Mouse (Mus musculus) spleen, postnatal 36 days (tissue): Measurements from ENCODE around the gene Insc.

Experiments
- DNase-seq, 2 experiments: peaks; one replicate each; pipeline ENCODE4 v3.0.0; 2022; ENCODE audit warnings: low spot score in 2 of 2, mixed read lengths in 1 of 2

The Insc gene

GRCm38 (mm10) chr7:114822736-114823135 is 79.2 kb downstream of the Insc start:
- DNase-seq: no peak

- no peak for DNase-seq
Observed at GRCm38 (mm10) chr7:114827360-114827759, 83.9 kb downstream of the Insc start.

GRCm38 (mm10) chr7:114832257-114832940 is 88.9 kb downstream of the Insc start:
- no peak for DNase-seq

GRCm38 (mm10) chr7:114834504-114834903 is 91.0 kb downstream of the Insc start:
- DNase-seq: no peak

- no peak for DNase-seq
Observed at GRCm38 (mm10) chr7:114837268-114837667, 93.8 kb downstream of the Insc start.

GRCm38 (mm10) chr7:114840029-114840745 is 96.7 kb downstream of the Insc start:
- DNase-seq: no peak

GRCm38 (mm10) chr7:114842644-114843211 is 99.2 kb downstream of the Insc start:
- no peak for DNase-seq

- DNase-seq: no peak
Observed at GRCm38 (mm10) chr7:114847179-114847578, 103.7 kb downstream of the Insc start.

- no peak for DNase-seq
Observed at GRCm38 (mm10) chr7:114852387-114852786, 108.9 kb downstream of the Insc start.

GRCm38 (mm10) chr7:114854169-114854568 is 110.7 kb downstream of the Insc start:
- DNase-seq: no peak

GRCm38 (mm10) chr7:114860858-114861523 is 117.5 kb downstream of the Insc start:
- DNase-seq: no peak

- DNase-seq: no peak
Observed at GRCm38 (mm10) chr7:114873315-114874012, 130.0 kb downstream of the Insc start.

GRCm38 (mm10) chr7:114874032-114874441 is 130.5 kb downstream of the Insc start:
- no peak for DNase-seq

GRCm38 (mm10) chr7:114874579-114874978 is 131.1 kb downstream of the Insc start:
- DNase-seq: no peak

- no peak for DNase-seq
Observed at GRCm38 (mm10) chr7:114883602-114884001, 140.1 kb downstream of the Insc start.

GRCm38 (mm10) chr7:114886933-114887332 is 143.4 kb downstream of the Insc start:
- DNase-seq: no peak

- no peak for DNase-seq
Observed at GRCm38 (mm10) chr7:114890215-114890614, 146.7 kb downstream of the Insc start.

- DNase-seq: no peak
Observed at GRCm38 (mm10) chr7:114892618-114893257, 149.2 kb downstream of the Insc start.

GRCm38 (mm10) chr7:114893889-114894288 is 150.4 kb downstream of the Insc start:
- DNase-seq: no peak

GRCm38 (mm10) chr7:114896966-114897697 is 153.6 kb downstream of the Insc start:
- DNase-seq: no peak
